Comparison of ENCODE assay signal across 8 mouse cellular contexts in genomic region chr5:25498346-25498820, GRCm38 (mm10). TPM values are rescaled to one million over a fixed set of nuclear protein-coding genes. Genes with fewer than 3 reads are reported as not detected.
DNase-seq lines count a peak whose midpoint lies in the region; ATAC-seq lines count a peak whose summit lies in the region.

Gene Kmt2c, minus strand, starts transcription at chr5:25498783.

- peak within 1 kb of the TSS; percentile 96 for H3K9ac ChIP-seq in limb, embryonic 11.5 days (ENCODE audit: low read length)
- peak within 1 kb of the TSS; percentile 85 for H3K9ac ChIP-seq in midbrain, embryonic 15.5 days
- peak within 1 kb of the TSS; percentile 91 for H3K9ac ChIP-seq in stomach, embryonic 15.5 days

- peak within 1 kb of the TSS; percentile 91 for H3K4me3 ChIP-seq in limb, embryonic 11.5 days (ENCODE audit: low read depth, low read length)
- H3K4me3 ChIP-seq in midbrain, embryonic 15.5 days = peak within 1 kb of the TSS; percentile 70
- peak within 1 kb of the TSS; percentile 94 for H3K4me3 ChIP-seq in stomach, embryonic 15.5 days (replicated peaks)

- no peaks in the 10 kb centered on the region for H3K4me1 ChIP-seq in limb, embryonic 11.5 days (ENCODE audit: control insufficient read depth, insufficient read depth, low read length)
- peaks cover 22% of the 10 kb centered on the region for H3K4me1 ChIP-seq in midbrain, embryonic 15.5 days
- 0 out of 2 replicates have a peak, but pooled peaks cover 2% of the 10 kb centered on the region for H3K4me1 ChIP-seq in stomach, embryonic 15.5 days

- H3K27ac ChIP-seq in limb, embryonic 11.5 days (replicated peaks; ENCODE audit: low read depth, low read length) = peak within 1 kb of the TSS; percentile 96
- H3K27ac ChIP-seq in midbrain, embryonic 15.5 days = peak within 1 kb of the TSS; percentile 100
- H3K27ac ChIP-seq in stomach, embryonic 15.5 days = peak within 1 kb of the TSS; percentile 100

- no peaks in the 10 kb centered on the region for H3K27me3 ChIP-seq in limb, embryonic 11.5 days (ENCODE audit: control insufficient read depth, insufficient read depth, low read length)
- H3K27me3 ChIP-seq in midbrain, embryonic 15.5 days (replicated peaks) = no peaks in the 10 kb centered on the region
- H3K27me3 ChIP-seq in stomach, embryonic 15.5 days (replicated peaks) = no peaks in the 10 kb centered on the region

- H3K36me3 ChIP-seq in limb, embryonic 11.5 days (ENCODE audit: control insufficient read depth, insufficient read depth, low read length) = no peaks in the 10 kb centered on the region
- no peaks in the 10 kb centered on the region for H3K36me3 ChIP-seq in midbrain, embryonic 15.5 days (replicated peaks)
- H3K36me3 ChIP-seq in stomach, embryonic 15.5 days = no peaks in the 10 kb centered on the region

- peak; percentile 3; the same call in 1 of the 2 replicates for ATAC-seq in limb, embryonic 11.5 days (ENCODE audit: insufficient number of reproducible peaks, low FRiP score, low TSS enrichment, low read depth)
- ATAC-seq in midbrain, embryonic 15.5 days (replicated peaks) = peak; percentile 10
- ATAC-seq in stomach, embryonic 15.5 days (ENCODE audit: insufficient read depth, low FRiP score, low read depth) = 0 out of 2 replicates have a peak, but pooled peaks have one; percentile 2

- H3K9me3 ChIP-seq in limb, embryonic 11.5 days (ENCODE audit: control insufficient read depth, low read length) = no peaks in the 10 kb centered on the region
- no peaks in the 10 kb centered on the region for H3K9me3 ChIP-seq in midbrain, embryonic 15.5 days
- H3K9me3 ChIP-seq in stomach, embryonic 15.5 days = no peaks in the 10 kb centered on the region

- intact Hi-C loops in gastrocnemius, postnatal 14 days (cut with DNase I; ENCODE audit: low total_unique reads) = no loop called here

- WGBS in limb, embryonic 11.5 days = under 1% methylated on average over 48 of the region's 54 CpGs
- under 1% methylated on average over 40 of the region's 54 CpGs for WGBS in midbrain, embryonic 15.5 days
- under 1% methylated on average over 44 of the region's 54 CpGs for WGBS in stomach, embryonic 15.5 days

- peak within 1 kb of the TSS; percentile 85 for H3K4me2 ChIP-seq in limb, embryonic 11.5 days (ENCODE audit: low read depth, severe bottlenecking)
- H3K4me2 ChIP-seq in midbrain, embryonic 15.5 days = peak within 1 kb of the TSS; percentile 82
- peak within 1 kb of the TSS; percentile 75 for H3K4me2 ChIP-seq in stomach, embryonic 15.5 days

- peak; percentile 79 for DNase-seq in 3134 (ENCODE audit: extremely low read depth, insufficient read length, low spot score)
- DNase-seq in T-cell, adult 2 months (ENCODE audit: low spot score) = peak; percentile 62
- DNase-seq in cerebellum, postnatal 4 days (ENCODE audit: low spot score in 2 of 2) = peak; percentile 48 to 74
- no peak for DNase-seq in gastrocnemius, postnatal 14 days
- peak; percentile 80 for DNase-seq in induced T-regulatory cell, adult 2 months (ENCODE audit: low read depth)
- DNase-seq in limb, embryonic 11.5 days (ENCODE audit: low spot score) = peak; percentile 84

RNA-seq across cellular contexts. Expression of gene Kmt2c, which starts in this region (rescaled TPM):
- total RNA-seq in gastrocnemius, postnatal 14 days (2021) = 10 to 100 TPM; 24.9 to 27.6 TPM
- polyA plus RNA-seq in limb, embryonic 11.5 days (2014; fragmentation: Nextera tagmentation; extraction: Ambion mirVana) = 14.2 and 16.6 TPM in 2 replicates
- 20.4 and 20.8 TPM in 2 replicates for polyA plus RNA-seq in midbrain, embryonic 15.5 days (2015; fragmentation: Nextera tagmentation; extraction: Ambion mirVana)
- 13.4 and 14.2 TPM in 2 replicates for polyA plus RNA-seq in stomach, embryonic 15.5 days (2015; fragmentation: Nextera tagmentation; extraction: Ambion mirVana)
